8 mouse cellular contexts compared by ENCODE assay signal in genomic region chr17:56990115-56990746, GRCm38 (mm10). TPM values are rescaled to one million over a fixed set of nuclear protein-coding genes. Genes with fewer than 3 reads are reported as not detected.
DNase-seq lines count a peak whose midpoint lies in the region; ATAC-seq and TF ChIP-seq lines count a peak whose summit lies in the region.

Clpp (plus strand) TSS chr17:56990305.

- CTCF ChIA-PET in Patski (lab: Charles Lee), result interaction anchor here (2.4 kb wide), 1 partner anchor 93 kb away, joined by 10 read pairs; no protein-coding TSS in a partner anchor

- peak; percentile 80 for DNase-seq in Patski (ENCODE audit: low read depth, low spot score)
- DNase-seq in cerebellum, postnatal 14 days, result peak; percentile 93 to 95
- peak; percentile 88 to 89 for DNase-seq in frontal cortex, postnatal 14 days (ENCODE audit: low spot score in 2 of 2)
- peak; percentile 80 to 86 for DNase-seq in layer of hippocampus, postnatal 25 days (ENCODE audit: extremely low spot score in 1 of 2, low spot score in 1 of 2)
- DNase-seq in lung, postnatal 25 days (ENCODE audit: low spot score), result peak; percentile 98
- DNase-seq in retina, embryonic 14.5 days (ENCODE audit: low spot score), result peak; percentile 94
- peak; percentile 96 for DNase-seq in thymus, postnatal 4 days

- in situ Hi-C loops in Patski (cut with MboI; ENCODE audit: low pct_unique_long_range_greater_than_20kb), result loop anchor here (10.0 kb wide), 1 partner anchor 345 kb away; no protein-coding TSS in a partner anchor

- peak within 1 kb of the TSS; percentile 84 for H3K9ac ChIP-seq in hindbrain, embryonic 13.5 days

- H3K4me3 ChIP-seq in hindbrain, embryonic 13.5 days, result peak within 1 kb of the TSS; percentile 69

- WGBS in hindbrain, embryonic 13.5 days, result under 1% methylated on average over 52 of the region's 52 CpGs

- peak; percentile 97 for ATAC-seq in Patski
- ATAC-seq in hindbrain, embryonic 13.5 days (ENCODE audit: low FRiP score), result peak; percentile 97

- peak within 1 kb of the TSS; percentile 69 for H3K4me2 ChIP-seq in hindbrain, embryonic 13.5 days

- no peaks in the 10 kb centered on the region for H3K9me3 ChIP-seq in hindbrain, embryonic 13.5 days

- peaks cover 31% of the 10 kb centered on the region for H3K36me3 ChIP-seq in hindbrain, embryonic 13.5 days

- H3K27ac ChIP-seq in hindbrain, embryonic 13.5 days, result peak within 1 kb of the TSS; percentile 88

- no peaks in the 10 kb centered on the region for H3K27me3 ChIP-seq in Patski
- no peaks in the 10 kb centered on the region for H3K27me3 ChIP-seq in hindbrain, embryonic 13.5 days

- POLR2A ChIA-PET in Patski (lab: Charles Lee), result interaction anchor here (0.7 to 1.4 kb wide), 2 partner anchors 11 to 18 kb away, joined by 3 read pairs; no protein-coding TSS in a partner anchor

- H3K4me1 ChIP-seq in hindbrain, embryonic 13.5 days (replicated peaks), result peaks cover 19% of the 10 kb centered on the region

- no peak for TF ChIP-seq CTCF in Patski (IDR thresholded peaks at IDR 0.05)

RNA-seq across cellular contexts. Expression of gene Clpp, which starts in this region (rescaled TPM):
- 113 TPM for polyA plus RNA-seq in Patski (2021)
- 163 and 175 TPM in 2 replicates for polyA plus RNA-seq in hindbrain, embryonic 13.5 days (2015; fragmentation: Nextera tagmentation; extraction: Ambion mirVana)
- 10 to 100 TPM; 57.8 to 68.3 TPM for total RNA-seq in layer of hippocampus, postnatal 25 days (2021)

Comparison
In these comparisons a context has a peak if more than half of its experiments do, and no peak if none do; other contexts are left out.
1. Peak in every context shown above with its lines: DNase-seq, ATAC-seq, H3K4me3 ChIP-seq and H3K27ac ChIP-seq.